Mouse (Mus musculus) left cerebral cortex, postnatal 14 days (tissue): ENCODE results near the gene Cd9. TPM values are rescaled to one million over a fixed set of nuclear protein-coding genes. Genes with fewer than 3 reads are reported as not detected.
"Not testable (repeated sequence)": the region's sequence is repeated elsewhere in the genome, so short reads cannot be mapped to it uniquely, and the experiment has no call there.

Experiments used
- DNase-seq, 2 experiments: peaks; one replicate each; pipeline ENCODE4 v3.0.0; 2021 to 2022; ENCODE audit warnings: low spot score in 2 of 2, mixed read lengths in 1 of 2
- intact Hi-C: fragments of 180-260 bp; cut with DNase I; formaldehyde crosslinking; loops from one replicate; pipeline ENCODE4 v1.15.1; 2025
- total RNA-seq, 2 experiments: library from RNA; stranded (reverse); gene quantifications; 2 replicates each; pipeline ENCODE4 v1.2.3; 2021

Cd9 gene
- total RNA-seq, 2 experiments from 2014 or later = 60.5 to 61.7 TPM

- intact Hi-C loops = no loop called here
- DNase-seq = no peak
These were observed 10.2 kb upstream of the Cd9 start for GRCm38 (mm10) chr6:125504622-125505355.

- intact Hi-C loops = no loop called here
- DNase-seq = no peak
These were observed 8.7 kb upstream of the Cd9 start for GRCm38 (mm10) chr6:125503186-125503802.

GRCm38 (mm10) chr6:125498062-125498461 is 3.5 kb upstream of the Cd9 start:
- intact Hi-C loops = loop anchor here (2.0 kb wide), 1 partner anchor 71 kb away; no protein-coding TSS in a partner anchor
- no peak for DNase-seq

GRCm38 (mm10) chr6:125496417-125496816 is 1.8 kb upstream of the Cd9 start:
- no peak for DNase-seq
- intact Hi-C loops = no loop called here

- intact Hi-C loops = no loop called here
- DNase-seq = no peak
These were observed 770 bp upstream of the Cd9 start for GRCm38 (mm10) chr6:125495361-125495760.

GRCm38 (mm10) chr6:125493147-125493546 is 1.4 kb downstream of the Cd9 start:
- DNase-seq = no peak
- intact Hi-C loops = loop anchor here (5.0 kb wide), 1 partner anchor 109 kb away; no protein-coding TSS in a partner anchor

GRCm38 (mm10) chr6:125492664-125493063 is 1.9 kb downstream of the Cd9 start:
- DNase-seq = no peak
- intact Hi-C loops = loop anchor here (5.0 kb wide), 1 partner anchor 110 kb away; no protein-coding TSS in a partner anchor

GRCm38 (mm10) chr6:125492033-125492432 is 2.6 kb downstream of the Cd9 start:
- DNase-seq = no peak
- intact Hi-C loops = loop anchor here (5.0 kb wide), 1 partner anchor 110 kb away; no protein-coding TSS in a partner anchor

GRCm38 (mm10) chr6:125491393-125491792 is 3.2 kb downstream of the Cd9 start:
- no peak for DNase-seq
- intact Hi-C loops = loop anchor here (5.0 kb wide), 1 partner anchor 111 kb away; no protein-coding TSS in a partner anchor

GRCm38 (mm10) chr6:125489881-125490559 is 4.6 kb downstream of the Cd9 start:
- DNase-seq = peak in 1 of 2 experiments; percentile 33
- intact Hi-C loops = loop anchor here (5.0 kb wide), 1 partner anchor 112 kb away; no protein-coding TSS in a partner anchor

- intact Hi-C loops = no loop called here
- no peak for DNase-seq
These were observed 9.0 kb downstream of the Cd9 start for GRCm38 (mm10) chr6:125485589-125485988.

GRCm38 (mm10) chr6:125484721-125485120 is 9.9 kb downstream of the Cd9 start:
- intact Hi-C loops = no loop called here
- no peak for DNase-seq

GRCm38 (mm10) chr6:125484313-125484660 is 10.3 kb downstream of the Cd9 start:
- DNase-seq, intact Hi-C loops: not testable (repeated sequence)

GRCm38 (mm10) chr6:125483515-125484312 is 10.9 kb downstream of the Cd9 start:
- intact Hi-C loops = no loop called here
- no peak for DNase-seq

- intact Hi-C loops = no loop called here
- DNase-seq = no peak
These were observed 12.2 kb downstream of the Cd9 start for GRCm38 (mm10) chr6:125482427-125482831.

GRCm38 (mm10) chr6:125481667-125482390 is 12.8 kb downstream of the Cd9 start:
- no peak for DNase-seq
- intact Hi-C loops = no loop called here

GRCm38 (mm10) chr6:125480396-125481361 is 13.9 kb downstream of the Cd9 start:
- peak in 1 of 2 experiments; percentile 66 for DNase-seq

GRCm38 (mm10) chr6:125479359-125479758 is 15.2 kb downstream of the Cd9 start:
- no peak for DNase-seq
- intact Hi-C loops = no loop called here

More at GRCm38 (mm10) chr6:125480396-125481361, 13.9 kb downstream of the Cd9 start:
- intact Hi-C loops = no loop called here
